Mouse (Mus musculus) cerebral cortex, adult 2 months (tissue): ENCODE data around the gene Pdzd8.

Source experiments
- WGBS: fragments of 180-500 bp; shearing (Covaris S2); methylation state at CpG from one replicate; pipeline ENCODE4 v1.1.7; 2018; 5-methylcytosine and 5-hydroxymethylcytosine counted together

Gene Pdzd8

GRCm38 (mm10) chr19:59352760-59353159 lies 7.2 kb upstream of the Pdzd8 start:
- 72% methylated on average over 3 of the region's 3 CpGs for WGBS

- 42% methylated on average over 15 of the region's 15 CpGs for WGBS
Measured at GRCm38 (mm10) chr19:59351151-59351889, 5.7 kb upstream of the Pdzd8 start.

- WGBS, result 86% methylated on average over 7 of the region's 7 CpGs
Measured at GRCm38 (mm10) chr19:59350273-59350903, 4.8 kb upstream of the Pdzd8 start.

GRCm38 (mm10) chr19:59349329-59349960 lies 3.9 kb upstream of the Pdzd8 start:
- 95% methylated on average over 6 of the region's 6 CpGs for WGBS

- 5% methylated on average over 11 of the region's 11 CpGs for whole genome bisulfite sequencing
Measured at GRCm38 (mm10) chr19:59346325-59346724, 745 bp upstream of the Pdzd8 start.

GRCm38 (mm10) chr19:59345081-59345657 lies 411 bp downstream of the Pdzd8 start:
- 1% methylated on average over 65 of the region's 70 CpGs for WGBS

GRCm38 (mm10) chr19:59344304-59344711 lies 1.3 kb downstream of the Pdzd8 start:
- under 1% methylated on average over 14 of the region's 14 CpGs for WGBS

- WGBS, result 47% methylated on average over 2 of the region's 2 CpGs
Measured at GRCm38 (mm10) chr19:59342964-59343363, 2.6 kb downstream of the Pdzd8 start.

GRCm38 (mm10) chr19:59339908-59340307 lies 5.7 kb downstream of the Pdzd8 start:
- WGBS, result 62% methylated on average over 3 of the region's 3 CpGs

GRCm38 (mm10) chr19:59337872-59338681 lies 7.5 kb downstream of the Pdzd8 start:
- WGBS, result 80% methylated on average over 3 of the region's 3 CpGs

GRCm38 (mm10) chr19:59336655-59337054 lies 8.9 kb downstream of the Pdzd8 start:
- 93% methylated on average over 1 of the region's 1 CpGs for WGBS

GRCm38 (mm10) chr19:59321990-59322389 lies 23.6 kb downstream of the Pdzd8 start, which contains the start of gene Rps12-ps3:
TSS of gene Rps12-ps3 (plus strand) at chr19:59322290.
- WGBS, result 84% methylated on average over 12 of the region's 14 CpGs

GRCm38 (mm10) chr19:59292183-59292839 lies 53.3 kb downstream of the Pdzd8 start:
- WGBS, result 70% methylated on average over 5 of the region's 5 CpGs

GRCm38 (mm10) chr19:59289811-59290210 lies 55.8 kb downstream of the Pdzd8 start:
- 85% methylated on average over 6 of the region's 6 CpGs for WGBS

- 90% methylated on average over 3 of the region's 3 CpGs for WGBS
Measured at GRCm38 (mm10) chr19:59282001-59282400, 63.6 kb downstream of the Pdzd8 start.

- 84% methylated on average over 7 of the region's 7 CpGs for WGBS
Measured at GRCm38 (mm10) chr19:59276354-59276753, 69.2 kb downstream of the Pdzd8 start.

- 75% methylated on average over 7 of the region's 7 CpGs for WGBS
Measured at GRCm38 (mm10) chr19:59273190-59273589, 72.4 kb downstream of the Pdzd8 start.

- 36% methylated on average over 5 of the region's 5 CpGs for WGBS
Measured at GRCm38 (mm10) chr19:59267417-59267963, 78.1 kb downstream of the Pdzd8 start.

GRCm38 (mm10) chr19:59265907-59266306 lies 79.7 kb downstream of the Pdzd8 start:
- WGBS, result 65% methylated on average over 6 of the region's 6 CpGs

GRCm38 (mm10) chr19:59264838-59265532 lies 80.6 kb downstream of the Pdzd8 start:
- WGBS, result 67% methylated on average over 9 of the region's 9 CpGs
